Mouse (Mus musculus) testis, postnatal 10 days (tissue): ENCODE data around the gene Arhgap29.
A peak's percentile ranks its signal among the peaks of the same experiment; 100 is the strongest.

Experiments
- DNase-seq: peaks from one replicate; pipeline ENCODE4 v3.0.0; 2021; ENCODE audit warnings: low spot score

The Arhgap29 gene

GRCm38 (mm10) chr3:121941204-121941745, 11.1 kb upstream of the Arhgap29 start:
- no peak for DNase-seq

- no peak for DNase-seq
These were observed 6.4 kb upstream of the Arhgap29 start for GRCm38 (mm10) chr3:121945957-121946356.

GRCm38 (mm10) chr3:121946765-121947164, 5.6 kb upstream of the Arhgap29 start:
- no peak for DNase-seq

GRCm38 (mm10) chr3:121950139-121950538, 2.2 kb upstream of the Arhgap29 start:
- no peak for DNase-seq

GRCm38 (mm10) chr3:121951116-121951515, 1.2 kb upstream of the Arhgap29 start:
- DNase-seq: no peak

- peak; percentile 97 for DNase-seq
These were observed 700 bp downstream of the Arhgap29 start for GRCm38 (mm10) chr3:121953049-121953432.

GRCm38 (mm10) chr3:121953433-121954161, 1.3 kb downstream of the Arhgap29 start:
- peak; percentile 68 for DNase-seq

- no peak for DNase-seq
These were observed 2.1 kb downstream of the Arhgap29 start for GRCm38 (mm10) chr3:121954421-121954820.

- no peak for DNase-seq
These were observed 3.2 kb downstream of the Arhgap29 start for GRCm38 (mm10) chr3:121955527-121955926.

GRCm38 (mm10) chr3:121956789-121957188, 4.4 kb downstream of the Arhgap29 start:
- DNase-seq: no peak

- no peak for DNase-seq
These were observed 5.4 kb downstream of the Arhgap29 start for GRCm38 (mm10) chr3:121957606-121958344.

- DNase-seq: no peak
These were observed 11.8 kb downstream of the Arhgap29 start for GRCm38 (mm10) chr3:121964173-121964572.

GRCm38 (mm10) chr3:121967681-121968476, 15.5 kb downstream of the Arhgap29 start:
- peak; percentile 93 for DNase-seq

- DNase-seq: peak; percentile 66
These were observed 16.3 kb downstream of the Arhgap29 start for GRCm38 (mm10) chr3:121968621-121969020.

GRCm38 (mm10) chr3:121969451-121969850, 17.1 kb downstream of the Arhgap29 start:
- DNase-seq: no peak

- DNase-seq: no peak
These were observed 21.4 kb downstream of the Arhgap29 start for GRCm38 (mm10) chr3:121973761-121974160.

GRCm38 (mm10) chr3:121975381-121975780, 23.0 kb downstream of the Arhgap29 start:
- no peak for DNase-seq

GRCm38 (mm10) chr3:121981306-121981705, 29.0 kb downstream of the Arhgap29 start:
- DNase-seq: no peak

GRCm38 (mm10) chr3:121982450-121982849, 30.1 kb downstream of the Arhgap29 start:
- no peak for DNase-seq

GRCm38 (mm10) chr3:121995125-121995524, 42.8 kb downstream of the Arhgap29 start:
- no peak for DNase-seq

GRCm38 (mm10) chr3:121999934-122000333, 47.6 kb downstream of the Arhgap29 start:
- DNase-seq: no peak

GRCm38 (mm10) chr3:122001568-122001967, 49.2 kb downstream of the Arhgap29 start:
- DNase-seq: no peak
